Mouse (Mus musculus) olfactory bulb, adult 2 months (tissue): ENCODE results near the gene Traf5.

Source experiments
- CTCF ChIP-seq: fragments of 200-500 bp; IDR thresholded peaks from 2 replicates; pipeline ENCODE4 v1.5.1; 2012; ENCODE audit warnings: low read depth, mild to moderate bottlenecking, low read length, moderate library complexity; ENCODE audit not compliant: insufficient read depth
- POLR2A ChIP-seq: fragments of 200-500 bp; IDR thresholded peaks from 2 replicates; pipeline ENCODE4 v1.6.1; 2012; ENCODE audit warnings: mild to moderate bottlenecking, low read depth, low read length, moderate library complexity; ENCODE audit not compliant: insufficient read depth

DNA sequence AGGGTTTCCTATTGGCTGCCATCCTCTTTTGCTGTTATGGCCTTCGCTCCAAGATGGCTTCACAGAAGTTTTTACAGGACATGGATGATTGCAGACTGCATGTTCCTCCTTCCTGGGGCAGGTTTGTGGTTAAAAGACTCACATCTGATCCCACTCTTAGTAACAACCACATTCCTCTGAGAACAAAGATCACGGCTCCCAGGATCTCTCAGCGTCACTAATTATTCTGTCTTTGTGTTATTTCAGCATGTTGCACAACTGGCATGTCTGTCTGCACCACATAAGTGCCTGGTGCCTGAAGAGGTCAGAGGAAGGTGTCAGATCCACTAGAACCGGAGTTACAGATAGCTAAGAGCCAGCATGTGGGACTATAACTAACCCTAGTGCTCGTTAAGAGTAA, 122.4 kb downstream of the Traf5 start:
- TF ChIP-seq POLR2A (no peak), CTCF (no peak)
